In genomic region chr11:72496775-72497174, GRCm38 (mm10) we compare ENCODE assay signal across 19 mouse cellular contexts. TPM values are rescaled to one million over a fixed set of nuclear protein-coding genes. Genes with fewer than 3 reads are reported as not detected.
DNase-seq lines count a peak whose midpoint lies in the region; ATAC-seq and TF ChIP-seq lines count a peak whose summit lies in the region.
"Had no signal": no experiment of that assay in that cellular context is flagged by ENCODE, and none has a peak within 500 bp of the region (broad histone marks: within the 10 kb centered on the region; RNA-seq: fewer than 3 reads in every experiment).

No protein-coding gene starts in this region.

- H3K27me3 ChIP-seq in hindbrain, embryonic 14.5 days (ENCODE audit: control insufficient read depth, insufficient read depth, low read length) = no peaks in the 10 kb centered on the region
- H3K27me3 ChIP-seq in hindbrain, embryonic 16.5 days (replicated peaks; ENCODE audit: control insufficient read depth, insufficient read depth, low read length) = no peaks in the 10 kb centered on the region
- H3K27me3 ChIP-seq in neural tube, embryonic 13.5 days = no peaks in the 10 kb centered on the region; the same call in 1 of the 2 replicates
- no peaks in the 10 kb centered on the region for H3K27me3 ChIP-seq in neural tube, embryonic 15.5 days (replicated peaks)
- H3K27me3 ChIP-seq: hindbrain, embryonic 12.5 days had no signal

- H3K4me1 ChIP-seq in hindbrain, embryonic 14.5 days (replicated peaks; ENCODE audit: control insufficient read depth, insufficient read depth, low read length) = no peaks in the 10 kb centered on the region; the same call in 1 of the 2 replicates
- peaks cover 7% of the 10 kb centered on the region for H3K4me1 ChIP-seq in hindbrain, embryonic 16.5 days (ENCODE audit: control insufficient read depth, insufficient read depth, low read depth, low read length)
- H3K4me1 ChIP-seq in neural tube, embryonic 13.5 days (replicated peaks) = peaks cover 21% of the 10 kb centered on the region
- H3K4me1 ChIP-seq in neural tube, embryonic 15.5 days = peaks cover 19% of the 10 kb centered on the region
- H3K4me1 ChIP-seq in olfactory bulb, adult 2 months (ENCODE audit: control insufficient read depth, insufficient read depth, low read length) = peaks cover 31% of the 10 kb centered on the region

- H3K9ac ChIP-seq in hindbrain, embryonic 14.5 days = no peak overlapping the region
- no peak overlapping the region for H3K9ac ChIP-seq in hindbrain, embryonic 16.5 days (ENCODE audit: low read depth, low read length)
- 0 out of 2 replicates have a peak overlapping the region, but pooled peaks have one; percentile 5 for H3K9ac ChIP-seq in neural tube, embryonic 13.5 days
- H3K9ac ChIP-seq in neural tube, embryonic 15.5 days (replicated peaks) = no peak overlapping the region
- H3K9ac ChIP-seq: embryonic facial prominence, embryonic 12.5 days; heart, embryonic 13.5 days; hindbrain, embryonic 12.5 days had no signal

- WGBS in hindbrain, embryonic 14.5 days = 77% methylated on average over 1 of the region's 1 CpGs
- 75% methylated on average over 1 of the region's 1 CpGs for WGBS in hindbrain, embryonic 16.5 days
- WGBS in neural tube, embryonic 13.5 days = 66% methylated on average over 1 of the region's 1 CpGs
- WGBS in neural tube, embryonic 15.5 days = 87% methylated on average over 1 of the region's 1 CpGs
- 70% methylated on average over 1 of the region's 1 CpGs for WGBS in olfactory bulb, adult 2 months

- H3K4me2 ChIP-seq in hindbrain, embryonic 14.5 days (replicated peaks) = no peak overlapping the region
- no peak overlapping the region for H3K4me2 ChIP-seq in hindbrain, embryonic 16.5 days (ENCODE audit: low read length)
- no peak overlapping the region for H3K4me2 ChIP-seq in neural tube, embryonic 13.5 days
- no peak overlapping the region for H3K4me2 ChIP-seq in neural tube, embryonic 15.5 days
- H3K4me2 ChIP-seq: embryonic facial prominence, embryonic 12.5 days; heart, embryonic 13.5 days; hindbrain, embryonic 12.5 days had no signal

- TF ChIP-seq CTCF in olfactory bulb, adult 2 months (IDR thresholded peaks at IDR 0.05; ENCODE audit: insufficient read depth, low read depth, low read length) = no peak

- H3K27ac ChIP-seq in hindbrain, embryonic 14.5 days = peak overlapping the region; percentile 34; the same call in 1 of the 2 replicates
- no peak overlapping the region for H3K27ac ChIP-seq in hindbrain, embryonic 16.5 days (ENCODE audit: low read depth, low read length)
- H3K27ac ChIP-seq in neural tube, embryonic 13.5 days (replicated peaks) = peak overlapping the region; percentile 46
- H3K27ac ChIP-seq in neural tube, embryonic 15.5 days (replicated peaks) = no peak overlapping the region
- H3K27ac ChIP-seq in olfactory bulb, adult 2 months (ENCODE audit: insufficient read depth, low read depth, low read length) = peak overlapping the region; percentile 37
- H3K27ac ChIP-seq: embryonic facial prominence, embryonic 12.5 days; heart, embryonic 13.5 days had no signal

- no peak overlapping the region for H3K4me3 ChIP-seq in hindbrain, embryonic 14.5 days (replicated peaks; ENCODE audit: low read length)
- H3K4me3 ChIP-seq in hindbrain, embryonic 16.5 days (ENCODE audit: low read length) = no peak overlapping the region
- no peak overlapping the region for H3K4me3 ChIP-seq in neural tube, embryonic 13.5 days
- H3K4me3 ChIP-seq in neural tube, embryonic 15.5 days (replicated peaks) = no peak overlapping the region
- no peak overlapping the region for H3K4me3 ChIP-seq in olfactory bulb, adult 2 months (ENCODE audit: insufficient read depth, low read depth, low read length)
- H3K4me3 ChIP-seq: embryonic facial prominence, embryonic 12.5 days; heart, embryonic 13.5 days; hindbrain, embryonic 12.5 days had no signal

- DNase-seq in hindbrain, embryonic 14.5 days (ENCODE audit: low spot score) = no peak
- DNase-seq in cerebellum, postnatal 36 days = no peak
- no peak for DNase-seq in Muller cell, postnatal 12 days (ENCODE audit: inconsistent ontology term)
- DNase-seq: adrenal gland, adult 8-10 months; adrenal gland, postnatal 36 days; cerebellum, adult 8-10 months; cerebellum, postnatal 14 days; gastrocnemius, postnatal 36 days; heart, adult 11 months; heart, postnatal 36 days had no signal

- no peak for ATAC-seq in hindbrain, embryonic 14.5 days (ENCODE audit: low FRiP score)
- no peak for ATAC-seq in hindbrain, embryonic 16.5 days
- ATAC-seq in neural tube, embryonic 13.5 days (ENCODE audit: low read depth) = no peak
- no peak for ATAC-seq in neural tube, embryonic 15.5 days (ENCODE audit: low FRiP score)
- ATAC-seq: forebrain, embryonic 16.5 days had no signal

- TF ChIP-seq POLR2A in olfactory bulb, adult 2 months (IDR thresholded peaks at IDR 0.05; ENCODE audit: insufficient read depth, low read depth, low read length) = no peak

- no peaks in the 10 kb centered on the region for H3K36me3 ChIP-seq in hindbrain, embryonic 14.5 days (replicated peaks; ENCODE audit: control insufficient read depth, insufficient read depth)
- no peaks in the 10 kb centered on the region for H3K36me3 ChIP-seq in hindbrain, embryonic 16.5 days (ENCODE audit: control insufficient read depth, insufficient read depth, low read length)
- no peaks in the 10 kb centered on the region for H3K36me3 ChIP-seq in neural tube, embryonic 13.5 days
- H3K36me3 ChIP-seq in neural tube, embryonic 15.5 days = no peaks in the 10 kb centered on the region
- H3K36me3 ChIP-seq: embryonic facial prominence, embryonic 12.5 days; heart, embryonic 13.5 days; hindbrain, embryonic 12.5 days had no signal

- no peaks in the 10 kb centered on the region for H3K9me3 ChIP-seq in hindbrain, embryonic 14.5 days (ENCODE audit: control insufficient read depth, low read length)
- no peaks in the 10 kb centered on the region for H3K9me3 ChIP-seq in hindbrain, embryonic 16.5 days (ENCODE audit: control insufficient read depth, low read length)
- no peaks in the 10 kb centered on the region for H3K9me3 ChIP-seq in neural tube, embryonic 13.5 days
- H3K9me3 ChIP-seq in neural tube, embryonic 15.5 days (replicated peaks) = no peaks in the 10 kb centered on the region
- H3K9me3 ChIP-seq: embryonic facial prominence, embryonic 12.5 days; heart, embryonic 13.5 days; hindbrain, embryonic 12.5 days had no signal

RNA-seq across cellular contexts. Expression of gene Spns2, which starts 7.1 kb away (rescaled TPM):
- polyA plus RNA-seq in hindbrain, embryonic 14.5 days (2014; fragmentation: Nextera tagmentation; extraction: Ambion mirVana) = 11.9 and 12.4 TPM in 2 replicates
- polyA plus RNA-seq in hindbrain, embryonic 16.5 days (2015; fragmentation: Nextera tagmentation; extraction: Ambion mirVana) = 6.0 and 8.2 TPM in 2 replicates
- 9.1 and 10.8 TPM in 2 replicates for polyA plus RNA-seq in neural tube, embryonic 13.5 days (2015; fragmentation: Nextera tagmentation; extraction: Ambion mirVana)
- 9.4 and 12.6 TPM in 2 replicates for polyA plus RNA-seq in neural tube, embryonic 15.5 days (2015; fragmentation: Nextera tagmentation; extraction: Ambion mirVana)
- polyA plus RNA-seq in olfactory bulb, adult 2 months (2012; ENCODE audit: insufficient read depth, insufficient read length, low replicate concordance, missing spikeins) = not detected in 2 replicates

RNA-seq across cellular contexts. Expression of gene Spns3, which starts 53.5 kb away (rescaled TPM):
- 0.11 and 0.23 TPM in 2 replicates for polyA plus RNA-seq in hindbrain, embryonic 14.5 days (2014; fragmentation: Nextera tagmentation; extraction: Ambion mirVana)
- polyA plus RNA-seq in hindbrain, embryonic 16.5 days (2015; fragmentation: Nextera tagmentation; extraction: Ambion mirVana) = 0.09 TPM in 1 of 2 replicates, not detected in the other
- 0.04 TPM in 1 of 2 replicates, not detected in the other for polyA plus RNA-seq in neural tube, embryonic 13.5 days (2015; fragmentation: Nextera tagmentation; extraction: Ambion mirVana)
- 0.06 and 1.1 TPM in 2 replicates for polyA plus RNA-seq in neural tube, embryonic 15.5 days (2015; fragmentation: Nextera tagmentation; extraction: Ambion mirVana)
- polyA plus RNA-seq in olfactory bulb, adult 2 months (2012; ENCODE audit: insufficient read depth, insufficient read length, low replicate concordance, missing spikeins) = not detected in 2 replicates
- polyA plus RNA-seq: embryonic facial prominence, embryonic 12.5 days; forebrain, embryonic 11.5 days; forebrain, embryonic 16.5 days had no signal

RNA-seq across cellular contexts. Expression of gene Mybbp1a, which starts 55.6 kb away (rescaled TPM):
- polyA plus RNA-seq in hindbrain, embryonic 14.5 days (2014; fragmentation: Nextera tagmentation; extraction: Ambion mirVana) = 54.1 and 63.3 TPM in 2 replicates
- 54.2 and 63.0 TPM in 2 replicates for polyA plus RNA-seq in hindbrain, embryonic 16.5 days (2015; fragmentation: Nextera tagmentation; extraction: Ambion mirVana)
- 69.6 and 80.7 TPM in 2 replicates for polyA plus RNA-seq in neural tube, embryonic 13.5 days (2015; fragmentation: Nextera tagmentation; extraction: Ambion mirVana)
- polyA plus RNA-seq in neural tube, embryonic 15.5 days (2015; fragmentation: Nextera tagmentation; extraction: Ambion mirVana) = 63.1 and 82.7 TPM in 2 replicates
- polyA plus RNA-seq in olfactory bulb, adult 2 months (2012; ENCODE audit: insufficient read depth, insufficient read length, low replicate concordance, missing spikeins) = not detected in 2 replicates

Comparison
In these comparisons a context has a peak if more than half of its experiments do, and no peak if none do; other contexts are left out.
1. H3K27ac ChIP-seq: peak in hindbrain, embryonic 14.5 days (single experiment), neural tube, embryonic 13.5 days (single experiment) and olfactory bulb, adult 2 months (single experiment); none in hindbrain, embryonic 16.5 days (single experiment) and neural tube, embryonic 15.5 days (single experiment).